Mouse (Mus musculus): ENCODE data around the gene Ctdspl.
A peak's percentile ranks its signal among the peaks of the same experiment; 100 is the strongest.

The Ctdspl gene

GRCm38 (mm10) chr9:118988787-118989580 is 62.7 kb downstream of the Ctdspl start:
- no peak for DNase-seq (ENCODE audit: low spot score in 2 of 2)

DNA sequence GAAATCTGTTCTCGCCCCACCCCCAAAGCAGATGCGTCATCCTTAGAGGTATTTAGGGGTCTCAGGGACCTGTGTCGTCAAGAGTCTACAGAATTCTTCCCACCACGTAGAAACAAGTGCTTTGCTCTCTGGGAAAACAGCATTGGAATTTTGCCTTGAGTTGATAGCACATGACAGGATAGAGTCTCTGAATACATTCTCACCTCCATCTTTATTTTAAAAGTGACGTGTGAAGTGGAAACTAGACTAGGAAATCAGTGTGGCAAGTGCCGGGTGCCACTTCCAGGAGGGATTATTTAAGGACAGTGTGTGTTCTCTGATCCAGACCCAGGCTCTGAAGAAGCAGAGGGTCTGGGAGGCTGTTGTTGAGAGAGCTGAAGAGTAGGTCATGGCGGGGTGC is 64.2 kb downstream of the Ctdspl start:
- DNase-seq (ENCODE audit: low spot score in 2 of 2), result no peak

DNA sequence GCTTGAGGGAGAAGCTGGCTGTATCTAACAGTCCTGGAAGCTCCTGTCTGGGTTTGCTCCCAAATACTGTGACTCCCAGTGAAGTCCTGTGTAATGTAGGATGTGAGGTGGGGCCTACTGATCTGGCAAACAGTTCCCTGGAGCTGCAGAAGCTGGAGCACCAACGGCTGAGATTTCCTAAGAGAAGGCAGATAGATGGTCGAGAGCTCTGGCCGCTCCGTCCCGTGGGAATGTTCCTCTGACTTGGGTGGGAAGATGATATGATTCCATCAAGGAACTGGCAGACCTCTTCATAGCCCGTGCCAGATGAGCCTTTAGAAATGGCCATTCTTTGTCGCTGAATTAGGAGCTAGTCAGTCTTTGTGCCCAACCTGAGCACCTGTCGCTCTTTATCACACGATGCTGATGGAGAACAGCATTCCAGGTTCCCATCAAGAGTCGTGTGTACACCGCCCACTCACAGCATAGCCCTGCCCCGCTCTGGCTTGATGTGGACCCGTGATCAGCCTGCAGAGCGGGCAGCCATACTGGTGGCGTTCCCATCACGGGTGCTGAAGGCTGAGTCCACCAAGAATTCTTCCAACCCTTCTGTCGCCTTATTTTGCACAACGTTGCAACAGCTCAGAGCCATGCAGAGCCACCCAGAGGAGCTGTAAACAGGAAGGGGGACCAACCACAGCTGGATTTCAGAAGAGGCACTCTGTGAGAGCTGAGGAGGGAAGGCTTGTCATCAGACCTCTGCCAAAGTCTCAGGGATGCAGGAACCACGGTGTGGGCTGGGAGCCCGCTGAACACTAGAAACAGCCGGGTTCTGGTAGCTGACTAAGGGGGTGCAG is 65.7 kb downstream of the Ctdspl start:
- DNase-seq (ENCODE audit: low spot score in 2 of 2), result no peak

DNA sequence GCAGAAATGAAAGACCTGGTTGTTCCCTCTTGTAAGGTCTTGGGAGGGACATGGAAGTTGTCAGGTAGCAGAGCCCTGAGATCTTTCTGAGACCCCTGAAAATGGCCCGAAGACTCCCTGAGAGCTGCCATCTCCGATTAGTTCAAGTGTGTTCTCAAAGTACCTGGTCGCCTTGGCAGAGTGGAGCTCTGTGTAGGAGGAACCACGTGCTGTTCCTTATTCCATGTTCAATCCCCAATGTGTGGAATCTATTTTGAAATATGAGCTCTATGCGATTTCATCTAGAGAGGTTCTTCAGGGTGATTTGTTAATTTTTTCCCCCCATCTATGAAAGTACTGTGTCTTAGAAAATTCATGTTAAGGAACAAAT is 66.3 kb downstream of the Ctdspl start:
- no peak for DNase-seq (ENCODE audit: low spot score in 2 of 2)

GRCm38 (mm10) chr9:118994524-118995227 is 68.4 kb downstream of the Ctdspl start:
- no peak for DNase-seq (ENCODE audit: low spot score in 2 of 2)

GRCm38 (mm10) chr9:118995539-118995938 is 69.3 kb downstream of the Ctdspl start:
- peak in 1 of 2 experiments; percentile 53 for DNase-seq (ENCODE audit: low spot score in 2 of 2)

DNA sequence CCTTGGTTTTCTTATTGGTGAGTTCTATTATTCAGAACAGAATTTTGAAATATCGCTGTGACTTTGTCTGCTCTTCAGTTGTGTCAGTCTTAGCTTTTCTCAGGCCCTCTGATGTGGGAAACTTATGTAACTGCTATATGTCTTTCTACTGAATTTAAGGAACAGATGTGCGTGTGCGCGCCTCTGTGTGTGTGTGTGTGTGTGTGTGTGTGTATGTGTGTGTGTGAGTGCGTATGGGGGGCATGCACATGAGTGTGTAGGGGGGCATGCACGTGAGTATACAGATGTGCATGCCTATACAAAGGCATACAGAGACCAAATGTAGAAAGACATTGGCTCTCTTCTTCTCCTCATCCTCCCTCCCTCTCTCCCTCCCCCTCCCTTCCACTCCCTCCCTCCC is 71.0 kb downstream of the Ctdspl start:
- DNase-seq (ENCODE audit: low spot score in 2 of 2), result no peak

- DNase-seq (ENCODE audit: low spot score in 2 of 2), result no peak
Observed at GRCm38 (mm10) chr9:119000196-119000595, 73.9 kb downstream of the Ctdspl start.

DNA sequence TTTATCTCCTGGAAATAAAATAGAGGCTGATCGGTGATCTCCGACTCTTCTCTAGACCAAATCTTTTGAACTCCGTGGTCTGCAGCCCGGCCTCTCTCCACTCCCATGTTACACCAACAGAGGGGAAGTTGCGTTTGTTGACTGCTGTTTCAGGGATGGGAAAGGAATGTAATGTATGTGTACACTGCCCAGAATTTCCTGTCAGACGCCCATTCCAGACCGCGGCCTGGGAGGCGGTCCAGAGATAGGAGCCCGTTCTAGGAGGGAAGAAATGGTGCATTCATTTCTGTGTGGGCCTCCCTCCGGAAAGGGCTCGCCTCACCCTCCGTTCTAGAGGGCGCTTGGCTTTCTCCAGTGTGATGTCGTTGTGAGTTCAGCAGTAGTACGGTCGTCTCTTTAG is 76.0 kb downstream of the Ctdspl start:
- DNase-seq (ENCODE audit: low spot score in 2 of 2), result peak in 1 of 2 experiments; percentile 35

GRCm38 (mm10) chr9:119003990-119004702 is 77.9 kb downstream of the Ctdspl start:
- no peak for DNase-seq (ENCODE audit: low spot score in 2 of 2)

GRCm38 (mm10) chr9:119004703-119005076 is 78.4 kb downstream of the Ctdspl start:
- no peak for DNase-seq (ENCODE audit: low spot score in 2 of 2)

DNA sequence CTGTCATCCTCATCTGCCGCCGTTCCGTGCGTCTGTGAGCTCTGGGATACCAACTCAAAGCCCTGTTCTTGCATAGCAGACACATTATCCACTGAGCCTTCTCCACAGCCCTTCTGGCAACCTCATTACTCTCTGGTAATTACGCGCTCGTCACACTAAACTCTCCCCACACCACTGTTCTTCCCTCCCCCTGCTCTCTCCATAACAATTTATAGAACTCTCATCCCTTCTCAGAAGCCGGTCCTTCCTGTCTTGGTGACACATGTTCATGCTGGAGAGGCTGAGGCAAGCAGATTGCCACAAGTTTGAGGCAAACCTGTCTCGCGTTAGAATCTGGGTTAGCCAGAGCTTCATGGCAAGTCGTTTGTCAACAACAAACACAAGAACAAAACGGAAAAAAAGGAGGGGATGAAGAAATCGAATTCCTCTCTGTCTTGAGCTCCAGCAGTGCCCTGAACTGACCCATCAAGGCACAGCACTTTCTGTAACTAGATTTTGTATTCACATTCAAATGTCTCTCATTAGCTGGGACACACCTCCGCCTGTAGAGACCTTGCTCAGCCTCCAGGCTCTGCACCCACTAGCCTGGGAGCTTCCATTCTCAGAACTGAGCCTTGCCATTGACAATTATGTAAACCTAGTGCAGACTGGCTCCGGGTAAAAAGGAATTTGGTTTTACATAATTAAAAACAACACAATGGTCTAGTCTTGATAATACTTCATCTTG is 79.2 kb downstream of the Ctdspl start:
- no peak for DNase-seq (ENCODE audit: low spot score in 2 of 2)

- DNase-seq (ENCODE audit: low spot score in 2 of 2), result no peak
Observed at GRCm38 (mm10) chr9:119007266-119007665, 81.0 kb downstream of the Ctdspl start.

DNA sequence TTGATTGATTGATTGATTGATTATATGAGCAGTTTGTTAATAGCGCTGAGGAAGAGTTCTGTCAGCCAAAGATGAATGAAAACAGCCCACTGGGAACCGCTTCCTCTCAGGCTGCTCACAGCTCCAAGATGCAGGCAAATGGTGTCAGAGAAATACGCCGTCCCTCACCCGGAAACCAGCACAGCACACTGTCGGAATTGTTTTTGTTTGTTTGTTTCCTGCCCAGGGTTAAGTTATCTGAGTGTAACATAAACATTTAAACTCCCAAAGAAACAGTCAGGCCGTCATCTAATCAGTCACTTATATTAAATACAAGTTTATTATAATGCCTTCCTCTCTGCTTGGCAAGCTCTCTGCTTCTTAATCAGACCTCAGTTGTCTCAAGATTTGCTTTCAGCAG is 82.6 kb downstream of the Ctdspl start:
- DNase-seq (ENCODE audit: low spot score in 2 of 2), result no peak

DNA sequence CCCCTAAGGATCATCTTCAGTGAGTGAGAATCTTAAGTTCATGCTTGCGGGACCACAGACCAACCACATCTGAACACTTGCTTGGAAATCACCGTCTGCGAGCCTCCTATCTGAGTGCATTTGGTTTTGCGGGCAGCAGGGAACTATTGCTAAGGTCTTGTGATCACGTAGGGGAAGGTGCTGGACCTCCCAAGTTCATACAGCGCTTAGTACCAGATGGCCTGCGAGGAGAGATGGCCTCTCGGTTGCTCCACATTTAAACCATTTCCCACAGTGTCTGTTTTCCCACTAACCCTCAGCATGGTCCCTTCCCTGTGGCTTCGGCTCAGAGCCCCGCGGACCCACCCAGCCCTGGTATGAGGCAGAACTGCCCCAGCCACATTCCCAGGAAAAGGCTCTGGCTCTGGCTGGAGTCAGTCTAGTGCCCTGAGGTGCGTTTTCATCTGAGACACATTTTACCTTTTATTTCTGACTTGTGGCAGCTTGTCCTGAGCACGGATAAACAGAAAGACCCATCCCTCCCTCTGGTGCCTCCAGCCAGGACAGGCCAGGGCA is 84.0 kb downstream of the Ctdspl start:
- peak; percentile 51 to 56 for DNase-seq (ENCODE audit: low spot score in 2 of 2)

DNA sequence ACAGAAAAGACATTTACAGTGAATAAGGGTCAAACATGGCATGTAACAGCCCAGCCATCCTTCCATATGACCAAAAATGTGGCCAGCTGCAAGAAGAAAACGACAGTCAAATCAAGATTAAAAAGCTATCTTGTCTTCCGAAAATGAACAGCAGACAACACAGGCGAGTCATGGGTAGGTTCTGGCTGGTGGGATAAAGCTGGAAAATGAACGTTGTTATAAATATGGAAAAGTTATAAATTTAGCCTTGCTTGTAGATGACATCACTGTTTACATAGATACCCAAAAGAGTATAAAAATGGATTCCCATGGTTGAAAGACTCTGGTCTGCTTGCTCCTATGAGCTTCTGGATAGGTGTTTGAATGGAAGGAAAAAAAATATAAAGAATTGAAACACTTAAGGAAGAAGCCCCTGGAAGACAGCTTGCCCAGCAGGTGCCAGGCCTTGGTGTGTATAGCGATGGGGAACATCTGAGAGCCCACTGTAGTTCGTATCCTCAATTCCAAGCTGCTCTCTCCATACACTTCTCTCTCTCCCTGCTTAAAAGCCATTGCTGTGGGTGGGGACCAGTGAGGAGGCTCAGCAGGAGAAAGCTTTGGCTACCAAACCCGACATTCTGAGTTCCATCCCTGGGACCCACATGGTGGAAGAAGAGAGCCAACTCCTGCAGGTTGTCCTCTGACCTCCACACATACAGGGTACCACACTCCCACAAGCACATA is 90.7 kb downstream of the Ctdspl start:
- DNase-seq (ENCODE audit: low spot score in 2 of 2), result no peak

DNA sequence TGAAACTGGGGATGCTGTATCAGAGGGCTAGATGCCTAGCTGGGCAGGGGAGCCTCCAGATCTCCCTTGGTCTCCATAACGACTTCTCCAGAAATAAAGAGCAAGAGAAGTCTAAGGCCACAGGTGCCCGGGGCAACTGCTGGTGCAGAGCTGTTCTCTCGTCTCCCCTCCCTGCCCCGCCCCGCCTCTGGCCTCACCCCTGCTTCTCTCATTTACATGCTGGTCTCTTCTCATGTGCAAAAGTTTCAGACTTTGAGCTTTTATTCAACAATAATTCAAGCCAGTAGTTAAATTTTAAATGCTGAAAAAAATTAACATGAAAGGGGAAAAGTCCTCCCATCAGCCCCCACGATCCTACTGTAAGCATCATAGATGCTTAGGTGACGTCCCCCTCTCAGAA is 95.5 kb downstream of the Ctdspl start:
- DNase-seq (ENCODE audit: low spot score in 2 of 2), result no peak

- DNase-seq (ENCODE audit: low spot score in 2 of 2), result no peak
Observed at GRCm38 (mm10) chr9:119025263-119025662, 99.0 kb downstream of the Ctdspl start.

DNA sequence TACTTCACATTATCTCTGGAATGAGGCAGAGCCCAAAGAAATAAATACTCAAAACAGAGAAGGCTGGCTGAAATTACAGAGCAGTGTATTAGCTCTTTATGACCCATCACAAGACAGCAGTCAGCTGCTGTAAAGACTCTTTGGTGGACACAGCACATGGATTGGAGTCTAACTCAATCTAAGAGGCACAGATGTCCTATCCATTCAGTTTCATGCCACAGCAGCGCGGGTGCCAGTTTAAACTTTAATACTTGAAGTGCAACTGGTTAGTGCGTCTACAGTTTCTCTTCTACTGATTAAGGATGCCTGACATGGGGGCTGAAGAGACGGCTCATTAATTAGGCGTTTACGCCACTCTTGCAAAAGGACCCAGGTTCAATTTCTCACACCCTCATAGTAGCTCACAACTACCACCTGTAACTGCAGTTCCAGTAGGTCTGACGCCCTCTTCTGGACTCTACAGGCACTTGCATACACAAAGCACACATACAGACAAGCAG is 99.6 kb downstream of the Ctdspl start:
- DNase-seq (ENCODE audit: low spot score in 2 of 2), result no peak

DNA sequence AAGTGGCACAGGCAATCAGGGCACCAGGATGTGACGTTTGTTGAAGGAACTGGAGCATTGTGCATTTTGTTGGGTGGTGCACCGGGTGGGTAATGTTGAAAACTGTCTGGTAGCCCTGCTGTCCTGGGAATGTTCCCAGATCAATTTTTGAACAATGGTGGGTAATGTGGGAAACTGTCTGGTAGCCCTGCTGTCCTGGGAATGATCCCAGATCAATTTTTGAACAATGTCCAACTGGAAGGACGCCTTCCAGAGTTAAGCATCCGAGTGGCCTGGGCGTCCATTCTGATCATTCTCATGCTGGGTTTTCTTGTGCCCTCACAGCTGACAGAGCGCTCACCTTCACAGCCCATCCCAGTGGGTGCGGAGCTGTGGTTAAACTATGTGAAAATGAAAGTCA is 101.1 kb downstream of the Ctdspl start:
- no peak for DNase-seq (ENCODE audit: low spot score in 2 of 2)

All from urinary bladder, postnatal 36 days (tissue).